Comparison of ENCODE assay signal across 44 mouse cellular contexts in genomic region chr1:85971070-85971469, GRCm38 (mm10). TPM values are rescaled to one million over a fixed set of nuclear protein-coding genes. Genes with fewer than 3 reads are reported as not detected.
"Had no signal": no experiment of that assay in that cellular context is flagged by ENCODE, and none has a peak within 500 bp of the region (broad histone marks: within the 10 kb centered on the region; RNA-seq: fewer than 3 reads in every experiment).

No protein-coding gene starts in this region.

- H3K27ac ChIP-seq: heart, embryonic 10.5 days; heart, embryonic 13.5 days; heart, embryonic 15.5 days; hindbrain, embryonic 10.5 days; hindbrain, embryonic 12.5 days; hindbrain, embryonic 13.5 days; hindbrain, embryonic 14.5 days; hindbrain, embryonic 15.5 days; hindbrain, postnatal 0 days; intestine, embryonic 15.5 days; kidney, embryonic 15.5 days; kidney, postnatal 0 days; layer of hippocampus, adult 2 months; left cerebral cortex, adult 2 months had no signal

- H3K36me3 ChIP-seq: heart, embryonic 10.5 days; heart, embryonic 12.5 days; heart, embryonic 13.5 days; heart, embryonic 15.5 days; hindbrain, embryonic 10.5 days; hindbrain, embryonic 12.5 days; hindbrain, embryonic 13.5 days; hindbrain, embryonic 15.5 days; intestine, embryonic 15.5 days; kidney, embryonic 15.5 days had no signal

- H3K9ac ChIP-seq: heart, embryonic 12.5 days; heart, embryonic 13.5 days; heart, embryonic 15.5 days; hindbrain, embryonic 12.5 days; hindbrain, embryonic 13.5 days; hindbrain, embryonic 14.5 days; hindbrain, embryonic 15.5 days; intestine, embryonic 15.5 days; kidney, embryonic 15.5 days had no signal

- H3K4me2 ChIP-seq: heart, embryonic 11.5 days; heart, embryonic 12.5 days; heart, embryonic 13.5 days; heart, embryonic 15.5 days; hindbrain, embryonic 12.5 days; hindbrain, embryonic 13.5 days; hindbrain, embryonic 14.5 days; hindbrain, embryonic 15.5 days; intestine, embryonic 15.5 days; kidney, embryonic 15.5 days had no signal

- DNase-seq: heart, postnatal 10 days; heart, postnatal 14 days; heart, postnatal 36 days; kidney, adult 11 months; kidney, adult 18-20 months; kidney, adult 2 months; kidney, adult 8-10 months; kidney, adult 9 months; kidney, postnatal 10 days; kidney, postnatal 14 days; kidney, postnatal 25 days; kidney, postnatal 36 days; kidney, postnatal 4 days; layer of hippocampus, adult 9-11 months; layer of hippocampus, postnatal 36 days had no signal

- H3K9me3 ChIP-seq: heart, embryonic 10.5 days; heart, embryonic 12.5 days; heart, embryonic 13.5 days; heart, embryonic 15.5 days; hindbrain, embryonic 10.5 days; hindbrain, embryonic 12.5 days; hindbrain, embryonic 13.5 days; hindbrain, embryonic 15.5 days; intestine, embryonic 15.5 days; kidney, embryonic 15.5 days had no signal

- H3K4me3 ChIP-seq: heart, embryonic 10.5 days; heart, embryonic 12.5 days; heart, embryonic 13.5 days; heart, embryonic 15.5 days; hindbrain, embryonic 10.5 days; hindbrain, embryonic 12.5 days; hindbrain, embryonic 13.5 days; hindbrain, embryonic 15.5 days; intestine, embryonic 15.5 days; kidney, embryonic 15.5 days; layer of hippocampus, adult 2 months; left cerebral cortex, adult 2 months had no signal

- H3K27me3 ChIP-seq: heart, embryonic 12.5 days; heart, embryonic 13.5 days; heart, embryonic 15.5 days; hindbrain, embryonic 12.5 days; hindbrain, embryonic 13.5 days; hindbrain, embryonic 15.5 days; intestine, embryonic 15.5 days; kidney, embryonic 15.5 days had no signal

- H3K4me1 ChIP-seq: heart, embryonic 10.5 days; heart, embryonic 12.5 days; heart, embryonic 15.5 days; hindbrain, embryonic 10.5 days; hindbrain, embryonic 12.5 days; hindbrain, embryonic 13.5 days; hindbrain, embryonic 15.5 days; intestine, embryonic 15.5 days; kidney, embryonic 15.5 days had no signal

RNA-seq across cellular contexts. Expression of gene Gpr55, which starts 10.3 kb away (rescaled TPM):
- total RNA-seq: heart, postnatal 10 days; heart, postnatal 14 days; heart, postnatal 25 days; heart, postnatal 36 days; layer of hippocampus, adult 2 months; layer of hippocampus, postnatal 14 days; layer of hippocampus, postnatal 36 days had no signal
- polyA plus RNA-seq: heart, embryonic 10.5 days; heart, embryonic 11.5 days; heart, postnatal 0 days; hindbrain, embryonic 10.5 days; intestine, embryonic 14.5 days; kidney, adult 2 months; kidney, embryonic 14.5 days had no signal

RNA-seq across cellular contexts. Expression of gene 4933407L21Rik, which starts 42.8 kb away (rescaled TPM):
- total RNA-seq: heart, postnatal 14 days; heart, postnatal 25 days; heart, postnatal 36 days; hematopoietic stem cell, adult 5-6 weeks had no signal
- polyA plus RNA-seq: heart, embryonic 10.5 days; heart, embryonic 11.5 days; heart, embryonic 12.5 days; heart, embryonic 13.5 days; heart, postnatal 0 days had no signal

RNA-seq across cellular contexts. Expression of gene Spata3, which starts 45.5 kb away (rescaled TPM):
- total RNA-seq: heart, postnatal 10 days; heart, postnatal 14 days; heart, postnatal 25 days; heart, postnatal 36 days; hematopoietic stem cell, adult 5-6 weeks had no signal
- polyA plus RNA-seq: heart, embryonic 10.5 days; heart, embryonic 11.5 days; heart, embryonic 12.5 days; heart, embryonic 13.5 days; heart, embryonic 14.5 days; heart, embryonic 15.5 days; heart, embryonic 16.5 days; heart, postnatal 0 days; hindbrain, embryonic 10.5 days; hindbrain, embryonic 11.5 days; hindbrain, embryonic 12.5 days; intestine, embryonic 14.5 days; intestine, embryonic 15.5 days; intestine, embryonic 16.5 days; intestine, postnatal 0 days; kidney, embryonic 15.5 days; kidney, embryonic 16.5 days; large intestine, adult 2 months had no signal
